Mouse (Mus musculus): ENCODE results near the gene Hoxa10.

The Hoxa10 gene

DNA sequence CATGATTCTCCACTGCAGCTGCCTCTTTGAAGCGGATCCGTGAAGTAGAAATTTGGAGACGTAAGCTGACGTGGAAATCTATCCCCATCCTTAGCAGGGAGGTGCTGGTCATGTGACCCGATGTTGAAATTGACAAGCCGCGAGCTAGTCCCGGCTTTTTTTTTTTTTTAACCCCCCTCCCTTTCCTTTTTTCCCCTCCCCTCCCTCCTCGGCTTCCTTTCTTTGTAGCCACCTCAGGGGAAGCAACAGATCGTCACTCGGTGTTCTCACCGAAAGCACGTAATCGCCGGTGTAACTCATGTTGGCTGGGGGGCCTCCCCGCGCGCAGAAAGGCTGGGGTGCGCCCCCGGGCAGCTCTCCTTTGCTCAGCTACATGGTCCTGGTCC is 5.1 kb upstream of the Hoxa10 start, which contains the start of gene Hoxa11:
TSS of gene Hoxa11 (minus strand) at position 54 of the 386 bp plus-strand sequence.
- no peak for DNase-seq (ENCODE audit: low read depth, low spot score)

DNA sequence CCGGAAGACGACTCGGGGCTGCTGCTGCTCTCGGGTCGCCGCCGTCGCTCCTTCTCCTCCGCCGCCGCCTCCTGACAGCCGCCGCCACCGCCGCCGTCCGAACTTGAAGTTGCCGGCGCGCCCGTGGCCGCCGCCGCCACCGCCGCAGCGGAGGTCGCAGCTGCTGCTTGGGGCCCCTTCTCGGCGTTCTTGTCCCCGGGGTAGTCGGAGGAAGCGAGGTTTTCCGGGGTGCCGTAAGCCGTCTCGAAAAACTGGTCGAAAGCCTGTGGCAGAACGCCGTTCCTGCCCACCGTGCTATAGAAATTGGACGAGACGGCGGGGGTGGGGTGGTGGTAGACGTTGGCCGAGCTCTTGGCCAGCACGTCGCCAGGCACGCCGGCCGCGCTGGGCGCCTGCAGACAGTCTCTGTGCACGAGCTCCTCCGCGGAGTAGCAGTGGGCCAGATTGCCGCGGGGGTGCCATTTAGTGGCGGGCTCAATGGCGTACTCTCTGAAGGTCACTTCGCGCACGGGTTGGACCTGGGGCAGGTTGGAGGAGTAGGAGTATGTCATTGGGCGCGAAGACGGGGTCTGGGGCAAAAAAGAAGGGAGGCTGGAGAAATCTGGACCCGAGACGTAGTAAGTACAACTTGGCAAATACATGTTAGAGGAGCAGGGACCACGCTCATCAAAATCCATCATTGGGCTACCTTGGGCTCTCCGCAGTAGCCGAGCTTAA is 4.5 kb upstream of the Hoxa10 start:
- no peak for DNase-seq (ENCODE audit: low read depth, low spot score)

DNA sequence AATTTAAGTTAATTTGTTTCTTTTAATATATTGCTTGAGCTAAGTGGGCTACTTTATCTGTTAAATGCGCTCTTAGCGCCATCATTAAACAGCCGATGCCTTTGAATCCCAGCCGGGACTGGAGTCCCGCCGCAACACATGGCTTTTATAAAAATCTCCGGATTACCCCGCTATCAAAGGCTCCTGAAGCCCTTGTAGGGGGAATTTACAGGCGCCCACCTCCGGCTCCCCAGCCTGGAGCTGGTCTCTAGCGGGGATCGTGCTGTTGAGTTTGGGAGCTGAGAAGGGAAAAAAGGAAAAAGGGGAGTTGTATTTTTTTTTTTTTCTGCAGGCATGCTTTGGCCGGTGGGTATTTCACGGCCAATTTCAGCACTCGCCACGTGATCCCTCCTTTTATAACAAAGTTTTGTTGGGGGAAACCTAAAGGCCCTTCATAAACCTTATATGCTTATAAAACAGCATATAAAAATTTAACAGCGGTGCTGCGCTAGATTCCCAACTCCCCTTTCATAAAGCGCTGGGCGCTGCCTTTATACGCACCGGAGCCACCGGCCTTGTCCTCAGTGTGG is 3.9 kb upstream of the Hoxa10 start:
- no peak for DNase-seq (ENCODE audit: low read depth, low spot score)

- no peak for DNase-seq (ENCODE audit: low read depth, low spot score)
Observed at GRCm38 (mm10) chr6:52243681-52244121, 3.0 kb upstream of the Hoxa10 start.

GRCm38 (mm10) chr6:52242801-52243332 is 2.2 kb upstream of the Hoxa10 start:
- no peak for DNase-seq (ENCODE audit: low read depth, low spot score)

- DNase-seq (ENCODE audit: low read depth, low spot score) = no peak
Observed at GRCm38 (mm10) chr6:52241001-52241621, 457 bp upstream of the Hoxa10 start.

GRCm38 (mm10) chr6:52239625-52240388 is 847 bp downstream of the Hoxa10 start:
- DNase-seq (ENCODE audit: low read depth, low spot score) = no peak

- no peak for DNase-seq (ENCODE audit: low read depth, low spot score)
Observed at GRCm38 (mm10) chr6:52238976-52239375, 1.7 kb downstream of the Hoxa10 start.

GRCm38 (mm10) chr6:52238155-52238545 is 2.5 kb downstream of the Hoxa10 start:
- no peak for DNase-seq (ENCODE audit: low read depth, low spot score)

DNA sequence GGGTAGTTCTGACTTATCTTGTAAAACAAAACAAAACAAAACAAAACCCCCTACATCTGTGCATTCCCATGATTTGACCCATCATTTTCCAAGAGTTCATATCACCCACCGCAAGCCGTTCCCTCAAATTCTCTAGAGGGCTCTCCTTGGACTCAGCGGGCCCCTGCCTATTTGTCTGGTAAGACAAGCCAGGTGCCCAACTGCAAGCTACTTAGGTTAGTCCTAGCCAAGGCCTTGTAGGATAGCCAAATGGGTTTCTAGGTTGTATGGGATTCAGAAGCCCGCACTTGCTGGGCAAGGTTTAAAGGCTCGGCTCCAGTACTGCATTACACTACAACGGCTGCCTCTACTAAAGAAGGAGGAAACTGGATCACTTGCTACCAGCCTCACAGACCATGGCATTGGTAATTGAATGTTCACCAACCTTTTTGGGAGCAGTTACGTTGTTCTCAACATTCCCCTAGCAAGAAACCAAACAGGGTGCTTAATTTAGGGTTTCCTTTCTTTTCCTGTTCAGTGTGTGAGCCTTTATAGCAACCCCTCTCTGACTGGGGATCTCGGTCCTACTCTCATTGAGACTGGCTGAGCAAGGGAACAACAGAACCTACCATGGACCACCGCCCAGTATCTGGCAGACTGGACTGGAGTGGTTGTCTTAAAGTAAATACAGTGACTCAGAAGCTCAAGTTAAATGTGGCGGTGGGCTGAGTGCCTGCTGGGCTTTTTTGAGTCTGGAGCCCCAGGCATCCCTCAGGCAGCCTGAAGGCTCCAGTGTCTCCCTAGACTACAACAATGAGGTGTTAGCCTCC is 3.1 kb downstream of the Hoxa10 start:
- DNase-seq (ENCODE audit: low read depth, low spot score) = no peak

- DNase-seq (ENCODE audit: low read depth, low spot score) = no peak
Observed at GRCm38 (mm10) chr6:52236806-52237205, 3.8 kb downstream of the Hoxa10 start.

DNA sequence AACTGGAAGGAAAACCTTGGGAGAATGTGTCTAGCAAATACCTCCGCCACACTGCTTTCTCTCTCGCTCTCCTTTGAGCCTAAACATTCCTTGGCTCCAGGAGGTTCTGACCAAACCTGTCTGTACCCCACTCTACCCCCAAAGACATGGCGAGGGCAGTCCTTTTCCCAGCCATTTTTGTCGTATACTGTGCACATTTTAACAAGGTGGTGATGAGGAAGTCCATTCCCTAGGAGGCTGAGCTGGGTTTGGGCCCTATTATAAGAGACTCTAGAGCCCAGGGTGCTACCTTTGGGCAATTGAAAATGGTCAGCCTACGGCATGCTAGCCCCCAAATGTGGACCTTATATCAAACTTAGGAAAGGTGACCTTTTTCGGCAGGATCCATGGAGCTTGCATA is 4.8 kb downstream of the Hoxa10 start:
- DNase-seq (ENCODE audit: low read depth, low spot score) = no peak

- DNase-seq (ENCODE audit: low read depth, low spot score) = no peak
Observed at GRCm38 (mm10) chr6:52235267-52235666, 5.4 kb downstream of the Hoxa10 start.

DNA sequence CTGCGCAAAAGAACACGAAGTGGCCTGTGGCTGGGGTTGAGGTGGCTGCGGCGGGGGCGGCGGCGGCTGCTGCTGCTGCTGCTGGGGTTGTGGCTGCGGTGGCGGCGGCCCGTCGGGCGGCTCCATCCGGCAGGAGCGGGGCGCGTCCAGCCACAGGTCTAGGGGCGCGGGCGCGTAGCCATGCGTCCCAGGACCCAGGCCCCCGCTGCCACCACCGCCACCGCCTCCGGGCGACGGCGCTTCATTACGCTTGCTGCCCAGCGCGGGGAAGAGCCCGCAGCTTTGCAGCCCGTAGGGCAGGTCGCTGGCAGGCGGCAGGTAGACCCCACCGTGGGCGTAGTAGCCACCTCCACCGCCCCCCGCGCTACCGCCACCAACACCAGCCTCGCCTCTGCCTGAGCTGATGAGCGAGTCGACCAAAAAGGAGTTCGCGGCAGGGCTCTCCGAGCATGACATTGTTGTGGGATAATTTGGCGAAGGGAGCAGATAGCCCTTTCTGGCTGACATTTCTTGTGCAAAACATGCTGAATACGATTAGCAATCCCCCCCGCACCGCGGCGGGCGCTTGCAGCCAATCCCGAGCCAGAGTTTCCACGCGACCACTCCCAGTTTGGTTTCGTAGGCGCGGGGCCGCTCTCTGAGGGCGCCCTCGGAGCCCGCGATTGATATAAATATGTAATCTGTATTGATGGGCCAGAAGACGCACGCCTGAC is 6.1 kb downstream of the Hoxa10 start:
- DNase-seq (ENCODE audit: low read depth, low spot score) = no peak

GRCm38 (mm10) chr6:52233546-52234427 is 6.9 kb downstream of the Hoxa10 start:
- DNase-seq (ENCODE audit: low read depth, low spot score) = no peak

GRCm38 (mm10) chr6:52232984-52233545 is 7.6 kb downstream of the Hoxa10 start:
- no peak for DNase-seq (ENCODE audit: low read depth, low spot score)

DNA sequence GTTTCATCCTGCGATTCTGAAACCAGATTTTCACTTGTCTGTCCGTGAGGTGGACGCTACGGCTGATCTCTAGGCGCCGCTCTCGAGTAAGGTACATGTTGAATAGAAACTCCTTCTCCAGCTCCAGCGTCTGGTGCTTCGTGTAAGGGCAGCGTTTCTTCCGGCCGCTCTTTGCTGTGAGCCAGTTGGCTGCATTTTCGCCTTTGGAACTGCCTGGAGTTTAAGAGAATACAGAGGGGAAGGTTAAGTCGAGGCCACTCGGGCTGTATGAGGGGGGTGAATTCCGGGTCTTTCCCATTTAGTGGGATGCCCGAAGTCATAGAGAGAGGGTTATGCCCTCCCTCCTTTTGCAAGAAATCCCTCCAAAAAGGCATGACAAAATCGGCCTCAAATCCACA is 8.1 kb downstream of the Hoxa10 start:
- no peak for DNase-seq (ENCODE audit: low read depth, low spot score)

DNA sequence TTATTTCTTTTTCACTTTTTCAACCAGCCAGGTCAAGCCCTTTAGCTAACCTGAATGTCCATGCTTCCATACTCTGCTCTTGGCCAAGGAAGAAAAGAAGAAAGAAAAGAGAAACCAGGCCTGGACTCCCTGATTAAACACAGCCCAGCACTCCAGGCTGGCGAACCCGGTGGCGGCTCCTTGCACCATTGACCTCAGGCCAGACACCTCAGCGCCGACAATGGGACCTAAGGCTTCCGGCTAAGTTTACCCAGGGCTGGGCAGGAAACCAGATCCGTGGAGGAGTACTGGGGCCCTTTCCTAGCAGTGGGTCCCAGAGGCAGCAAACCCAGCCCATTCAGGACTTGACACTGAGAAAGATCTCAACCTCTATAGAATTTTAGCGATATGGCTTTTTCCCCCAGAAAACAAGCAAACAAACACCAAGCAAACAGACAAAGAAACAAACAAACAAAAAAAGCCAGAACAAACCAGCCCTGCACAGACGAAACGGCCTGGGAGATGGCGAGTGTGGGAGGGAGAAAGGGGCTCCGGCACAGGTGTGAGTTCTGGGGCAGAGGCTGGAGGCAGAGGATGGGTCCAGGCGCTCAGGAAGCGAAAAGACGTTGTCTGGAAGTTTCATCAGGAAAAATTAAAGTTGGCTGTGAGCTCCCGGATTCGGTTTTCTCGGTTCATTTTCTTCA is 8.6 kb downstream of the Hoxa10 start:
- DNase-seq (ENCODE audit: low read depth, low spot score) = no peak
